Mouse (Mus musculus) T-helper 2 cell (primary cell): ENCODE results near the gene Gm49395.

ENCODE experiments used
- in situ Hi-C: fragments of 300-600 bp; cut with MboI, MseI; formaldehyde crosslinking; loops from one replicate; pipeline ENCODE4 v1.15.1; 2025; ENCODE audit warnings: high pct_unique_total_duplicates

Gene Gm49395

GRCm38 (mm10) chr13:115101355-115102191 lies at the start of gene Gm49395, which contains the start of gene Itga1:
Gm49395 (minus strand) TSS chr13:115101921.
Itga1 (minus strand) TSS chr13:115101964.
- in situ Hi-C loops: no loop called here

GRCm38 (mm10) chr13:115150602-115151001 lies 48.9 kb upstream of the Gm49395 start:
- in situ Hi-C loops: no loop called here

DNA sequence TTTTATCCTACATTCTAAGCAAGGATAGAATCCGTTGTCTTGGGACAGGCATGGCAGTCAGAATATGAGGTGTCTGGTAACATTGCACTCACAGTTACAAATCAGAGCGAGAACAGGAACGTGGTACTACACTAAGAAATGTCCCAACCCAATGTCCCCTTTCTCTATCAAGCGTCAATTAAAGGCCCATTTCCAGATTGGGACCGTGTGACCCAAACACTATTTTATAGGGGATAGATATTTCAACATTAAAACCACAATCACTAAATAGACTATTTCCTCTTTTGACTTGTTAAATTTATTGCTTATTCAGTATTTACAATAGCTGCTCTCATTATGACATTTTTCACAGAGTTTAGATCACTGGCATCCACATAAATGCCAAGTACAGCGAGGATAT lies 48.1 kb upstream of the Gm49395 start:
- in situ Hi-C loops: no loop called here

DNA sequence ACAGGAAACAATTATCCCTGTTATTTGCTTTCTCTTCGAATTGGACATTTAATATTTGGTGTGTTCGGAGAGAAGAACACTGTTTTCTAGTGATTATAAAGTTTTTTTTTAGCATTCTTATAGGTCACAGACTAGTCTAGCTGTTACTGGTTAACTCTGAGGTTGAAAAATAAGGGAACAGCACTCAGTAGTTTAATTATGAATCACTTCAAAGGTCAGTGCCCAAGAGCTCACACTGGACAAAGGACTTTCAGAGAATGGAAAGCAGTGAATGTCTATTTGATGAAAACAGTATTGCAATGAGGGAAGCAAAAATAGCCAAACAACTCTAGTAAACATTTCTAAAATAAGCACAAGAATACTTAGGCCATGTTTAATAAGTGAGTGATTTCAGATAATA lies 41.9 kb upstream of the Gm49395 start:
- in situ Hi-C loops: no loop called here

GRCm38 (mm10) chr13:115142066-115142465 lies 40.3 kb upstream of the Gm49395 start:
- in situ Hi-C loops: no loop called here

DNA sequence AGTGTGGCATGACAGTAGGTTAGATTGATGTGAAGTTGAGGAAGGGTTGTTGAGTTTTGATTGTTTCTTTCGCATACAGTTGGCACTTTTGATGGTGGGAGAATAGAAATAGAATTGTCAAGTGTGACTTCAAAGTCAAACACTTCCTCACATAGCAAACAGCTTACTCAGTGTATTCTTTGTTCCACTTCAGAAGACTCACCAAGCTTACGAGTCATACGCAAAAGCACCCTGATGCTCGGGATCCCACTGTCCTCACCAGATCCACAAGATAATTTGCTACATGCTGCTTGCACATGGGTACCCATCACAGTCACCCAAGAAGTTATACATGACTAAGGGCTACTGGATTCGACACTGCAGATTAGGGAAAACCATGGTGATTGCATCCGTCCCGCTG lies 36.8 kb upstream of the Gm49395 start:
- in situ Hi-C loops: no loop called here

- in situ Hi-C loops: no loop called here
Measured at GRCm38 (mm10) chr13:115136761-115137160, 35.0 kb upstream of the Gm49395 start.

- in situ Hi-C loops: no loop called here
Measured at GRCm38 (mm10) chr13:115132435-115132834, 30.7 kb upstream of the Gm49395 start.

- in situ Hi-C loops: no loop called here
Measured at GRCm38 (mm10) chr13:115131381-115131780, 29.7 kb upstream of the Gm49395 start.

DNA sequence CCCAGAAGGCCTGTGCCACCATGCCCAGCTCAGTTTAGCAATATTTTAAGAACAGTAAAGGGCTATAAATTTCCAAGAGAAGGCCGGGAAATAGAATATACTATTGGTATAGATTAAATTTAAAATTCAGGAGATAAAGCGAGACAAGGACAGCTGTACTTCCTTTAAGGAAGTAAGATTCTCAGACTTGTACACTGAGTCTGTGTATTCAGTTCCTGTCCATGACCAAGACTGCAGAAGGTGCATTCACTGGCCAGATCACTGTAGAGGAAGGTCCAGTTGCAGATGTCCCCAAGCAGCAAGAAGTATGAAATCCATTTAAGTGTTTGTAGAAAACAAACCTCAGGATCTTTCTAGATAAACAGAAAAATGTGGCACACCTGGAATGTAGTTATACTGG lies 28.3 kb upstream of the Gm49395 start:
- in situ Hi-C loops: no loop called here

- in situ Hi-C loops: loop anchor here (10.0 kb wide), 1 partner anchor 623 kb away; no protein-coding TSS in a partner anchor
Measured at GRCm38 (mm10) chr13:115127826-115128225, 26.1 kb upstream of the Gm49395 start.

GRCm38 (mm10) chr13:115126534-115126933 lies 24.8 kb upstream of the Gm49395 start:
- in situ Hi-C loops: loop anchor here (10.0 kb wide), 1 partner anchor 622 kb away; no protein-coding TSS in a partner anchor

- in situ Hi-C loops: loop anchor here (10.0 kb wide), 1 partner anchor 620 kb away; no protein-coding TSS in a partner anchor
Measured at GRCm38 (mm10) chr13:115125130-115125529, 23.4 kb upstream of the Gm49395 start.

DNA sequence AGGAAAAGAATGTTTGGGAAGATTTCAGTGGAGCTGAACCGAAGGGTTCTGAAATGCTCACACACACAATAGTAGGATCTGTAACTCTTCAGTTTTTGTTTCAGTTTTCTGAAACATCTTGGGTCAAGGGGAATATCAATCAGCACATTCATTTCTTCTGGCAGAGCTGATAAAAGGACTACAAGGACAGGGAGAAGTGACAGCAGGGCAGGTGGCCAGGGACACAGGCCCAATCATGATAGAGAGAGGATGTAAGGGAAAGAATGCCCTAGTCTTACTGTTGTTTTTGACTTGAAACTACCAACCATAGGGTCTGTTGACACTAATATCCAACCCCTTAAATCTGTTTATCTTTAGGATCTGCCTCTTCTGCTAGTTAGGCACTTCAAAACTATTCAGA lies 22.8 kb upstream of the Gm49395 start:
- in situ Hi-C loops: loop anchor here (5.0 to 10.0 kb wide), 2 partner anchors 620 to 1202 kb away; no protein-coding TSS in a partner anchor

GRCm38 (mm10) chr13:115118756-115119155 lies 17.0 kb upstream of the Gm49395 start:
- in situ Hi-C loops: no loop called here

DNA sequence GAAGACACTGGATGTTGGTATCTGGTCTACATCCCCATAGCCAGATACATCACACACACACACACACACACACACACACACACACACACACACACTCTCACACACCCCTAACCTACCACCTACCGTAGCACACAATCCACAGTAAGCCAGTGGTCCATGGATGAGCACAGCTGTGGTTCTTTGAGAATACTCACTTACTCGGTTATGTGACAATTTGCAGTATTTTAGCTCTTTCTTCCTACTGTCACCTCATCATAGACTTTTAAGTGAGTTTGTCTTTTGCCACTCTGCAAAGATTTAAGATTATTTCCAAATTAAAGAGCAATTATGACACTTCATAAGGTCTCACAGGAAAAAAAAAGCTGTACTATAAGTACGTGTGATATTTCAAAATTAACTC lies 16.5 kb upstream of the Gm49395 start:
- in situ Hi-C loops: no loop called here

- in situ Hi-C loops: no loop called here
Measured at GRCm38 (mm10) chr13:115116930-115117621, 15.4 kb upstream of the Gm49395 start.

GRCm38 (mm10) chr13:115109628-115110027 lies 7.9 kb upstream of the Gm49395 start:
- in situ Hi-C loops: no loop called here

- in situ Hi-C loops: no loop called here
Measured at GRCm38 (mm10) chr13:115107436-115107835, 5.7 kb upstream of the Gm49395 start.

- in situ Hi-C loops: no loop called here
Measured at GRCm38 (mm10) chr13:115106183-115106582, 4.5 kb upstream of the Gm49395 start.

- in situ Hi-C loops: no loop called here
Measured at GRCm38 (mm10) chr13:115102754-115103153, 1.0 kb upstream of the Gm49395 start.

DNA sequence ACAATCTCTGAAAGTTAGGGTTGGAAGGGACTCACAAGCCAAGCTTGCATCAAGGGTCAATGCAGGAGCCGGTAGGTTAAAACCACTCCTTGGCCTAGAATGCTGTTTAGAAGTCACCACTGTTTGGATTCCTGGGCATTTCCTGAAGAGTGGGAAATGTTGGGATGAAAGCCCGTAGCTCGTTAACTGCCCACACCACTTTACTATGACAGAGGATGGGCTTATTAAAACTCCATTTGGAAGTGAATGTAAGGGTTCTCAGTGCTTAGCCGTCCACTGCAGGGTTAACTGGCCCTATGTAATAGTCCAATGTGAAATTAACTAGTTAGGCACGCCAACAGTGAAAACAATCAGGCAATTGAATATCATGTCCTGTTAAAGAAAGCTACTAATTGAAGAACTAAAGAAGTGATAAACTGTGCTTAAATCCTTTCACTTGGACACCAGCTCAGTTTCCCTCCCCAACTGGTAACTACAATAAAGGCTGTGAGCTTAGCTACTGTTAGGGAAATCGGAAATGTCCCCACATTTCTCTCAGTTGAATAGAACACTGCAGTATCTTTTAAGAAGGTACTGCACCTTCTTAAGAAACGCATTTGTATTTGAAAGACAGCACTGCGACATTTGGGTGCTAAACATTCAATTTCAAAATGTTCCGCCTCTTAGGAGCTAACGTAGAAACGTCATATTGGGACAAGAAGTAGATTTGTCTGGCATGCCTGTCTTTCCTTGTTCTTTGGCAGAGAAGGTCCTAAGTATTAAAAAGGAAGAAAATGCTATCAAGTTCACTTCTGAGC lies 1.1 kb downstream of the Gm49395 start:
- in situ Hi-C loops: no loop called here
